Mouse (Mus musculus) left cerebral cortex, postnatal 10 days (tissue): ENCODE data around the gene U2af2. TPM values are rescaled to one million over a fixed set of nuclear protein-coding genes. Genes with fewer than 3 reads are reported as not detected.

Experiments
- DNase-seq, 2 experiments: peaks; one replicate each; pipeline ENCODE4 v3.0.0; 2021 to 2022; ENCODE audit warnings: low spot score in 2 of 2, mixed read lengths in 1 of 2; ENCODE audit errors: extremely low spot score in 1 of 2
- intact Hi-C: fragments of 180-260 bp; cut with DNase I; formaldehyde crosslinking; loops from one replicate; pipeline ENCODE4 v1.15.1; 2025
- microRNA-seq: library from miRNA; unstranded; fragments of <30 nt; microRNA quantifications from one replicate; pipeline ENCODE4 v1.2.0, GENCODE M21; 2022
- total RNA-seq, 2 experiments: library from RNA; stranded (reverse); gene quantifications; 2 replicates each; pipeline ENCODE4 v1.2.3; 2021

The U2af2 gene
- total RNA-seq, 2 experiments from 2014 or later: 170 to 172 TPM

DNA sequence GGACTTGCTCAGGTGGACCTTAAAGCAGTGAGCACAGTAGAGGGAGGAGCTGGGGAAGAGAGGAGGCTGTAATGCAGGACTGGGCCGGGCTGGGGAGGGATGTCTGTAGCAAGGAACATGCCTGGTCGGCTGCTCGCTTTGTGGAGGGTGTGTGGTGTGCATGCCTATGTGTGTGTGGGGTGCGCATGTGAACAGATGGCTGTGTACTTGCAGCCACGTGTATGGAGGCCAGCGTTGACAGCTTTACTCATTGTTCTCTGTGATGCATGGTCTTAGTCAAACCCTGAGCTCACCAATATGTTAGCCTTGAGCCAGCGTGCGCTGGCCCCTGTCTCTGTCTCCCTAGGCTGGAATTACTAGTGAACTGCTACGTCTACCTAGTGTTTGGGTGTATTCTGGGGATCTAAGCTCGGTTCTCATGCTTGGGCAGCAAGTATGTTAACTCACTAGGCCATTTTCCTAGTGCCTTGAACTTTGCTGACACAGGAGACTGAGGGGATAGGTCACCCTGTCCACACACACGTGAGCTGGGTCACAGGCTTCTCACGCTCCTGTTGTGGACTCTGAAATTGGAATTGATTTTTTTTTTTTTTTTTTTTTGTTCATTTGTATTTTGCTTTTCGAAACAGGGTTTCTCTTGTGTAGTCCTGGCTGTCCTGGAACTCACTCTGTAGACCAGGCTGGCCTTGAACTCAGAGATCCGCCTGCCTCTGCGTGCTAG lies 29.2 kb downstream of the U2af2 start:
- peak in 1 of 2 experiments; percentile 43 for DNase-seq
- intact Hi-C loops: no loop called here

DNA sequence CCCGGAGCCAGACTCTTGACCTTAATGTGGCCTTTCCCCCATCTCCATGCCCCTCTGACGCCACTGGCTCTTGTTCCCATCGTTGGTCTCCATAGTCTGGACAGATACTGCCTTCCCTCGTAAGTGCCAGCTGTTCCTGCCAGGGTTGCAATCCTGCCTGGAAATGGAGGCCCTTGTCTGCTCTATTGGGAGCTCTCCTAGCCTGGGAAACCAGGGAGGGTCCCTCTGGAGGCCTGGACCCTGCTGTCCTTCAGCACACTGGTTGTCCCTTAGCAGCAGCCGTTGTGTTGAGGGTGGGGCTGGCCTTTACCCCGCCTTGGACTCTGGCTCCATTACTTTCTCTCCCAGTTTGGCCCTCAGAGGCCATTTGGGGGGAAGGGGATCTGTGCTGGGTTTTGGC lies 30.4 kb downstream of the U2af2 start:
- DNase-seq: no peak
- intact Hi-C loops: no loop called here

DNA sequence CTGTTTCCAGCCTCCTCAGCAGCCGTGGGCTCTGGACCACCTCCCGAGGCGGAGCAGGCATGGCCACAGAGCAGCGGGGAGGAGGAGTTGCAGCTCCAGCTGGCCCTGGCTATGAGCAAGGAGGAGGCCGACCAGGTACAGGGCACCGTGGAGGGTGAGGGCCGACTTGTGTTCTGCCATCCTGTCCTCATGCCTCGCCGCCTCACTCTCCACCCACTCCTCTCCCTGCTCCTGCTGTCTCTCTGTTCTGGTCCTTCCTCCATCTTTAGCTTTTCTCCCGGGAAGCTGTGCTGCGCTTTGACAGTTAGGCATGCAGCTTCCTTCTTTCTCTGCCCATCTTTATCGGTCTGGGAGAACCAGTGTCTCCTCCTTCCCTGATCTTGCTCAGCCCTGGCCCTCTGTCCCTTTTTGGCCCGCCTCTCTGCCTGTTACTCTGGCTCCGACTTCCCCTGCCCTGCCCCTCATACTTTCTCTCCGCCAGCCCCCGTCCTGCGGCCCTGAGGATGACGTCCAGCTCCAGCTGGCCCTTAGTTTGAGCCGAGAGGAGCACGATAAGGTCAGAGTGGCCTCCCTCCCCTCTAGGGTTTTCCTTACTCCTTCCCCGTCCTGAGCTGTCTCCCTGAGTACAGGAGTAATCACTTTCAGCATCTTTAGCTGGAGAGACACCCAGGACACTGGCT lies 31.0 kb downstream of the U2af2 start:
- intact Hi-C loops: no loop called here
- peak in 1 of 2 experiments; percentile 42 for DNase-seq

DNA sequence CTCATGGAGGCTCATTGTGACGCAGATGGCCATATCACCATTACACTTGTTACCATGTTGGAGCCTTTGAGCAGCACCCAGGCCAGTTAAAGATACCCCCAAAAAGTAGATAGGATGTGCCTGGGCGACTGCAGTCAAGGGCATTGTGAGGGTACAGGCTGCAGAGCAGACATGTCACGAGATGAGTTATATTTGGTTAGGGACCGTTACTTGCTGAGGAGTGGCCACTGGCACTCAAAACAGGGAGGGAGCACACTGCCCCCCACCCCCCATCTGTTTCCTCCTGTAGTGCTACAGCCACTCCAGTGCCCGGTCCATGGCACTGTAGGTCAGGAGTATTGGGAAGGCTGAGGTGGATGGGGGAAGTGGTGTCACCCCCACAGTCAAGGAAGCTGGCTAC lies 36.8 kb downstream of the U2af2 start:
- DNase-seq: no peak
- intact Hi-C loops: no loop called here

DNA sequence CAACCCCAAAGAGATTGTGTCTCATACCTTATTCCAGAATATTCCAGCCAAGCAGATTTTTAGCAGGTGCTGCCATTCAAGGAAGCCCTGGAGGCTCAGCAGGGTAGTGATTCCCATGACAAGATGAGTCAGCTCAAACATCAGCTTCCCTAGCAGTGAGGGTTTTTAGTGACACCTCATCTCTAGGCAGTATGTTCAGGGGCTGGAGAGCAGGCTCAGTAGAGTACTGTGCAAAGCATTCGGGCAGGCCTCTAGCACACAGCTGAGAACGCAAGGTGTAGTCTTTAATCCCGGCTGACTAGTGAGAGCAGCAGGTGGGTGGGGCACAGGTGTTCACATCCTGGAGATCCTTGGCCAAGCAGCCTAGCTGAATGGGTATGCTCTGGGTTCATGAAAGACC lies 37.9 kb downstream of the U2af2 start:
- peak in 1 of 2 experiments; percentile 26 for DNase-seq
- intact Hi-C loops: no loop called here

DNA sequence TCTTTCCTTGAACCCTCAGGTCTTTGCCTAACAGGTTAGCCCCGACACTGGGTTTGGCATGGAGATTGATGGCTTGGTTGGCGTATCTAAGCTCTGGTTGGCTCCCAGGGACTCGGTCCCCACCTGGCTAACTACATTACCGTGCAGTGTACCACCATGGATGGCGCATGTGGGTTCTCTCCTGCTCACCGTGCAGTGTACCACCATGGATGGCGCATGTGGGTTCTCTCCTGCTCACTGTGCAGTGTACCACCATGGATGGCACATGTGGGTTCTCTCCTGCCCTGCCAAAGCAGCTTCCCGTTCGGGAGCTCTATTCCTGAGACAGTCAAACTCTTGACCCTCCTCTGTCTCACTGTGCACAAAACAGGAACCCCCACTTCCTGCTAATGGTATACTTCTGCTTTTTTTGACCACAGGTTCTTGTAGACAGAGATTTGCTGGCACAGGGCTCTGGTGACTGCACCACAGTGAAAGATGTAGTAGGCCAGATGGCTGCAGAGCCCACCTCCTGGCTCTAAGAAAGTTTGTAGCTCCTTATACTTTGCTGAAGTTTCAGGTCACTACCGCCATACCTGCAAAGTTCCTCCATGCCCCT lies 39.2 kb downstream of the U2af2 start:
- intact Hi-C loops: no loop called here
- DNase-seq: peak in 1 of 2 experiments; percentile 24

DNA sequence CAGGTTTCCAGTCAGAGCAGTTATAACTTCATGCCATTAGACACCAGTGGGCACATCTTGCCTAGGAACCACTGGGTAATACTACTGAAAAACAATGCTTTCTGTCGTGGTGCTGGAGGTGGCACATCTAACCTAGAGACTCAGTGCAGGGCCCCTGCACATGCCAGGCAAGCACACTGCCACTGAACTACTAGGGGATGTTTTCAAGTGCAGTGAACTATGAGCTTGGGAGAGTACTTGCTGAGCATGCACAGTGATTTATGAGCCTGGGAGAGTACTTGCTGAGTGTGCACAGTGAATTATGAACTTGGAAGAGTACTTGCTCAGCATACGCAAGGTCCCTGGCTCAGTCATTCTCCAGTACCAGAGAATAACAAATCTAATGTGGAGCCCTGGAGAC lies 40.6 kb downstream of the U2af2 start:
- DNase-seq: no peak
- intact Hi-C loops: no loop called here

DNA sequence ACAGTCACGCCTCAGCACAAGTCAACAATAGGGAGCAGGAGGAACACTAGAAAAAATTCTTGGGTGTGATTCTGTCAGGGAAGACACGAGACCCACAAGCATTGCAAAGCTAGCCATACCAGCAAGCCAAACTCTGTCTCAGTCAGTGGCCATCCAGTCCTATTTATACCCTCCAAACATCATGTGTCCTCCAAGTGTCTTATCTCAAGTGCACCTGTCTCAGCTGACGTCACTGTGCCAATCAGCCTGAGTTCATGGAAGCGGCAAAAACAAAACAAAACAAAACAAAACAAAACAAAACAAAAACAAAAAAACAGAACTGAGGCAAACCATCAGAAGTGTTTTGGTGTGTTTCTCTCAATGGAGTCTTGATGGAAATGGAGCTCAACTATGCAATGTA lies 46.3 kb downstream of the U2af2 start:
- no peak for DNase-seq
- intact Hi-C loops: no loop called here

DNA sequence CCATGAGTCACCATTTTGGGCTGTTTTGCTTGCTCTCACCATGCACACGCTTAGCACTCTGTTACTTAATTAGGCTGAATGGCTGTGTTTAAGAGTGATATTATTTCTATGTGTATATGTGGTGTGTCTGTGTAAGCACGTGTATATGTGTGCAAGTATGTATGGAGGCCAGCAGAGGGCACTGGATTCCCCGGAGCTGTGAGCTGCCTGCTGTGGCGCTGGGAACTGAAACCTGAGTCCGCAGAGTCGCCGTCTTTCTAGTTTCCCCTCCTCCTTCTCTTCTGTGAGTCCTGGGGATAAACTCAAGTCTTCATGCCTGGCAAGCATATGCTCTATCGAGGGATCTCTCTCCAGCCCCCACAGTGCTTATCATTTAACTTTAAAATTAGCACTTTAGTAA lies 47.4 kb downstream of the U2af2 start:
- no peak for DNase-seq
- intact Hi-C loops: no loop called here

DNA sequence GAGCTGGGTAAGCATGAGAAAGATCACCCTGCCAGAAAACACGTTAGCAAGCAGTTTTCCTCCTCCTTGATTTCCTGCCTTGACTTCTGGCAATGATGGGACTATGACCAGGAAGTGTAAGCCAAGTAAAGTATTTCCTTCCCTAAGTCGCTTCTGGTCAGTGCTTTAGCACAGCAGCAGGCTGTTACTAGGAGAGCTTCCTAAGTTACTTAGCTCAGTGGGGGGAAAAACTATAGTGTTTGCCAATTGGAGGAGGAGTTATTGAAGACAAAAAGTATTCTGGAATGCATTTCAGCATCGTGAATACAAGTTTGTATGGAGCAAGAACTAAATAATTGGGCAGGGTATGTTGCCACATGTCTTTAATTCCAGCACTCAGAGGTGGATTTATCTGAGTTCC lies 50.8 kb downstream of the U2af2 start:
- intact Hi-C loops: no loop called here
- DNase-seq: no peak

DNA sequence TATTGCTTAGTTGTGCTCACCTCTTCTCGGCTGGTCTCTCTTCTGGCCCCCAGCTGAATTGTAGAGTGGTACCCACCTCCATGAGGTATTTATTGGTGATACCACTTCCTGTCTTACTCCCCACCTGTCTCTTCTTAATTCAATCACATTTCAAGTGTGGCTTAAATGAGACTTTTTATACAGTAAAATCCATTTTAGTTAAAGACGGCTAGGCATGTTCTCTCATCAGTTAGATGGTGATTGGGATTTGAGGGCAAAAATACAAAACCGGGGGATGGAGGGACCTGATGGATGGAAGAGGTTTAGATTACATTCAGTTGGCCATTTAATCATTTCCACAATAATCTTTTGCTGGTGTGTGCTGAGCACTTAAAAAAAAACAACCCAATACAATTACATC lies 54.9 kb downstream of the U2af2 start, which contains the start of gene Rfpl4:
Gene Rfpl4, minus strand, starts transcription at position 101 of the 400 bp plus-strand sequence.
- intact Hi-C loops: no loop called here
- no peak for DNase-seq

DNA sequence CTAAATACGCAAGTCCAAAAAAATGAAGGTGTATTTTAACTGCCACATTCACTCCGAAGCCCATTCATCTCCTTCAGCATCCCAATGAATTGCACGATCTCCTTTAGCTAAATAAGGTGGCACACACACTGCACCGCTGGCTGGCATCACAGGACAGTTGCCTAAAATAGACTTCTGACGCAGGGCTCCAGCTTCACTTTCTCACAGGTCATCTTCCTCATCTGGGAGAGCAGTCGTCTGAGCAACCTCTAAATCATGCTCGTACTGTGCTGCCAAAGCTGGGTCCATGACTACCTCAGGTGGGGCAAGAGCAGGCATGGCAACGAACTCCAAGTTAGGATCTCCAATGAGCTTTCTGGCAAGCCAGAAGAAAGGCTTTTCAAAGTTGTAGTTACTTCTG lies 63.1 kb downstream of the U2af2 start:
- DNase-seq: no peak
- intact Hi-C loops: no loop called here

DNA sequence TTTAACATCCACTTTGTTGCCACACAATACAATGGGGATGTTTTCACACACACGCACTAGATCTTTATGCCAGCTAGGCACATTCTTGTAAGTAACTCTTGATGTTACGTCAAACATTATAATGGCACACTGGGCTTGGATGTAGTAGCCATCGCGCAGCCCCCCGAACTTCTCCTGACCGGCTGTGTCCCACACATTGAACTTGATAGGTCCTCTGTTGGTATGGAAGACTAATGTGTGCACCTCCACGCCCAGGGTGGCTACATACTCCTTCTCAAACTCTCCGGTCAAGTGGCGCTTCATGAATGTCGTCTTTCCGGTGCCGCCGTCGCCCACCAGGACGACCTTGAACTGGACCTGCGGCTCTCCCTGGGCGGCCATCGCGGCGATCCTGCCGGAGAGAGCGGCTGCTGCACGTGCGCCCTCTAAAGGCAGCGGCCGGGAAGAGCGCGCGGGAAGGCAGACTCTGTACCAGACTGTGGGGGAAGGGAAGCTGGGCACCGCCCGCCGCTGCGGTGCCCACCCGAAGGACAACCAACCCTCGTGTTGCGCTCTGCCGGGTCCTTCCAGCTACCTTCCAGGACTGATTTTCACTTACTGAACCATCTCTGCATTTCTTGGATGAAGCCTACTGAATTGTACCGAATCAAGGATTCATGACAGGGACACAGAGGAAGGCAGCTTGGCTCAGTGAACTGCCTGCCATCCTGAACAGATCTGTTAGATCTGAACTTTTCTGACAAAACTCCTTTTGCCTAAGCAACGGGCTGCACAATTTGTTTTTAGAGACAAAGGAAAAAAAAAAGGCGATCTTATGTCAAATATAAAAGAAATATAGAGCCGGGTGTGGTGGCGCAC lies 63.8 kb downstream of the U2af2 start, which contains the start of gene Rasl2-9:
Gene Rasl2-9, minus strand, starts transcription at position 402 of the 858 bp plus-strand sequence.
- intact Hi-C loops: no loop called here
- peak; percentile 59 to 88 for DNase-seq

Small RNAs within 50 kb of the gene (microRNA-seq; reads per million reads assigned to microRNA genes)
- gene Gm26217: not detected

Other genes starting within 250 kb of the U2af2 start
- gene Ube2s, start 249.6 kb upstream of the U2af2 start, total RNA-seq: 100 to 1,000 TPM; 145 to 159 TPM
- 100 to 1,000 TPM; 104 to 111 TPM for gene Shisa7, start 217.4 kb upstream of the U2af2 start, total RNA-seq
- gene Isoc2b, start 191.9 kb upstream of the U2af2 start, total RNA-seq: 1 to 10 TPM; 2.0 to 3.4 TPM
- 1 to 10 TPM; 6.4 to 6.8 TPM for gene Isoc2a, start 185.0 kb upstream of the U2af2 start, total RNA-seq
- under 1 TPM; 0.26 to 0.36 TPM for gene Gm36210, start 155.6 kb upstream of the U2af2 start, total RNA-seq
- gene Zfp628, start 146.9 kb upstream of the U2af2 start, total RNA-seq: 10 to 100 TPM; 15.2 to 15.3 TPM
- gene Nat14, start 140.1 kb upstream of the U2af2 start, total RNA-seq: 10 to 100 TPM; 70.1 to 72.6 TPM
- gene Ssc5d, start 136.4 kb upstream of the U2af2 start, total RNA-seq: 1 to 10 TPM; 2.4 to 2.6 TPM
- gene Sbk2, start 97.7 kb upstream of the U2af2 start, total RNA-seq: not detected
- under 1 TPM; 0.24 to 0.32 TPM for gene Sbk3, start 91.0 kb upstream of the U2af2 start, total RNA-seq
- gene Zfp579, start 66.0 kb upstream of the U2af2 start, total RNA-seq: 10 to 100 TPM; 29.7 to 33.6 TPM
- 1 to 10 TPM; 4.0 to 4.4 TPM for gene Zfp524, start 47.7 kb upstream of the U2af2 start, total RNA-seq
- gene Fiz1, start 47.4 kb upstream of the U2af2 start, total RNA-seq: 10 to 100 TPM; 22.0 to 23.7 TPM
- not detected for gene Gm44973, start 46.6 kb upstream of the U2af2 start, total RNA-seq
- 10 to 100 TPM; 35.4 to 36.5 TPM for gene Zfp865, start 41.8 kb upstream of the U2af2 start, total RNA-seq
- 10 to 100 TPM; 59.7 to 59.9 TPM for gene Ccdc106, start 41.6 kb upstream of the U2af2 start, total RNA-seq
- not detected for gene 4632433K11Rik, start 28.0 kb upstream of the U2af2 start, total RNA-seq
- 1 to 10 TPM; 4.1 to 4.8 TPM for gene Zfp784, start 23.7 kb upstream of the U2af2 start, total RNA-seq
- 10 to 100 TPM; 68.9 to 71.0 TPM for gene Zfp580, start 10.6 kb upstream of the U2af2 start, total RNA-seq
- 100 to 1,000 TPM; 387 to 408 TPM for gene Epn1, start 18.1 kb downstream of the U2af2 start, total RNA-seq
- gene Rfpl4, start 54.8 kb downstream of the U2af2 start, total RNA-seq: not detected
- gene Rasl2-9, start 63.8 kb downstream of the U2af2 start, total RNA-seq: under 1 TPM in 1 of 2 experiments, not detected in 1; 0.71 TPM
- gene Vmn1r55, start 87.5 kb downstream of the U2af2 start, total RNA-seq: not detected
- not detected for gene Vmn1r56, start 134.6 kb downstream of the U2af2 start, total RNA-seq
- not detected for gene Vmn1r57, start 156.3 kb downstream of the U2af2 start, total RNA-seq